Mouse (Mus musculus): Measurements from ENCODE around the gene Gm3336. TPM values are rescaled to one million over a fixed set of nuclear protein-coding genes. Genes with fewer than 3 reads are reported as not detected.
A peak's percentile ranks its signal among the peaks of the same experiment; 100 is the strongest.

Gm3336 gene
- total RNA-seq, 2 experiments from 2014 or later, result not detected

DNA sequence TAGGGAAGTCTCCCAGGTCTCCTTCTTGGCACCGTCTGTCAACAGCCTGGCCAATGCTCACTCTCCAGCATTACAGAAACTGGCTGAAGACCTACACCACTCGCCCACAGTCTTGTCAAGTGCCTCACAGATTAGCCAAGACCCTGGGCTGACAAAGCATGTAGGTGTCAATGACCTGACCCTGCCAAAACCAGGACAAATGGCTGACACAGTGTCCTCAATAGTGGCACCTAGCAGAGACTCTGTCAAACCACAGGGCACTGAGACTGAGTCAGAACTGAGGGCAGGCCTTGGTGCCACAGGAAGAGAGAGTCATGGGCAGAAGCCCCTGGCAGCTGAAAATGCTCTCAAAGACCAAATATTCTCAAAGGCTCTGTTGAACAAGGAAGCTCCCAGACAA, 3.3 kb upstream of the Gm3336 start:
- DNase-seq (ENCODE audit: low spot score in 2 of 2), result no peak

DNA sequence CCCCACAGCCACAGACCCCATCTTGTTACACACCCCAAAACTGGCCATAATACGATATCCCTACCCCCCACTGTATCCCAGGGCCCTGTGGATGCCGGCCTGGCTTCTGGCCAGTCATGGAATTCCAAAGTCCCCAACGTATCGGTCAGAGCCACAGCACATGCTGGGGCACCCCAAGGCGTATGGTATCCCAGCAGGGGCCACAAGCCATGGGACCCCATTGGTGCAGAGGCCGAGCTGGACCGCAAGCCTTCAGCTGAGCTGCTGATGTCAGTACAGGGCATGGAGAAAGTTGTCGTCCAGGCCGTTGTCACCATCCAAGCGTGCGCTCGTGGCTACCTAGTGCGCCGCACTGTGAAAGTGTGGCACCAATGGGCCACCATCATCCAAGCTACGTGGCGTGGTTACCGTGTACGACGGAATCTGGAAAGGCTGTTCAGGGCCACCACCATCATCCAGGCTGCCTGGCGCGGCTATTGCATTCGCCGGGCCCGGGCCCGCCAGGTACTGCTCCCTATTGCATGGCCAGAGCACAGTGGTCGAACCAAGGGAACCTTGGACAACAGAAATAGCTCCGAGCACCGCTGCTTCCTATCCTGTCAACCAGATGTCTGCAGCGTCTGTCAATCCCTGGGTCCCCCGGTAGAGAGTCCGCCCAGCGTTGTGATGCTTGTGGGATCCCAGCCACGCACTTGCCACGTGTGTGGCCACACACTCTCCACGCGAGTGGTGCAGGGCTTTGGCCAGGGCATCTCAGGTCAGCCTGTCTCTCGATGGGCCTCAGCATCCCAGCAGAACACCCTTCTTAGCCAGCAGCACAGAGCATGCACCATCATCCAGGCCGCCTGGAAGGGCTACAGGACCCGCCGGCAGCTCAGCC, 1.6 kb upstream of the Gm3336 start:
- DNase-seq (ENCODE audit: low spot score in 2 of 2), result no peak

DNA sequence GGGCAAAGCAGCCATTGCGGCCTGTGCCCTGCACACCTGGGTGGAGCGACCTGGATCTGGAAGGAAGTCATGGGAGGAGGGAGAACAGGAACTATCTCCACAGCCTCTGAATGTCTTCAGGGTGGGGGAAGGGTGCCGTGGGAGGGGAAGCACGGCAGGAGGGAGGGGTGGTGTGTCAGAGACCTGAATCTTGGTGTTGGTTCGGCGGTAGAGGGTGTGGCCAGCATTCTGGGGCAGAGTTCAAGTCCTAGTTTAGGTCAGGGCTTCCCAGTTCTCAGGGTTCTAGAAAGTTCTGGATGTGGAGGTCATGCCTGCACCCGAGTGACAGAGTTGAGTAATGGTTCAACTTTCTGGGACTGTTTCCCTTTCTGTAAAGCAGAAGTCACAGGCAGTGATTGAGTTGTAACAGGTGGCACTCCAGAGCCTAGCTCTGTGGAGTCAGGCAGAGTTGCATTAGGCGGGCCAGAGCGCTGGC, 1.5 kb downstream of the Gm3336 start:
- DNase-seq (ENCODE audit: low spot score in 2 of 2), result no peak

DNA sequence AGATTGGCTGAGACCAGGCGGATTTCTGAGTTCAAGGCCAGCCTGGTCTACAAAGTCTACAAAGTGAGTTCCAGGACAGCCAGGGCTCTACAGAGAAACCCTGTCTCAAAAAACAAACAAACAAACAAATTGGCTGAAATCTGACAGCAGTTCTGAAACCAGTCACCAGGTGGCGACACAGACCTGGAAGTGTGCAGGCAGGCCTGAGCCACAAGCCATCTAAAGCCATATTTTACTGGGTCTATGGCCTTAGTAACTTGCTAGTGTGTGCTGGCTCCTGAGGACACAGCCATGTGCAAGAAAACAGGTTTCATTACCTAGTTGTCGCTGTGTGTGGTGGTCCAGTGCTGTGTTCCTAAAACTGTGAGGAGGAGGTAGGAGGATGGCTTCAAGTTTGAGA, 2.4 kb downstream of the Gm3336 start:
- peak; percentile 70 to 83 for DNase-seq (ENCODE audit: low spot score in 2 of 2)

DNA sequence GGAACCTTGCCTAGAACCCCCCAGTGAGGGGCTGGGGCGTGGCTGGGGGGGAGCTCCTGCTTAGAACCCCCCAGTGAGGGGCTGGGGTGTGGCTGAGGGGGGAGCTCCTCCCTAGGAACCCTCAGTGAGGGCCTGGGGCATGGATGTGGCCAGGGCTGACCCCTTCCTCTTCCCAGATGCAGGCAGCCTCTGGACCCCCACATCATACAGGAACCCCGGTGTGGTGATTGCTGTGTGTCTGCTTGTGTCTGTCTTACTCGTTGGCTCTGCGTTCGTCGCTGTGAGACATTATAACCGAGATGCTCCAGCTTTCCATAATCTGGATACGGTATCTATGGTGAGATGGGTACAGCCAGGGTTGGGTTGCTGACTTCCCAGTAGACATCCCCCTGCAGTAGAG, 3.3 kb downstream of the Gm3336 start:
- DNase-seq (ENCODE audit: low spot score in 2 of 2), result no peak

DNA sequence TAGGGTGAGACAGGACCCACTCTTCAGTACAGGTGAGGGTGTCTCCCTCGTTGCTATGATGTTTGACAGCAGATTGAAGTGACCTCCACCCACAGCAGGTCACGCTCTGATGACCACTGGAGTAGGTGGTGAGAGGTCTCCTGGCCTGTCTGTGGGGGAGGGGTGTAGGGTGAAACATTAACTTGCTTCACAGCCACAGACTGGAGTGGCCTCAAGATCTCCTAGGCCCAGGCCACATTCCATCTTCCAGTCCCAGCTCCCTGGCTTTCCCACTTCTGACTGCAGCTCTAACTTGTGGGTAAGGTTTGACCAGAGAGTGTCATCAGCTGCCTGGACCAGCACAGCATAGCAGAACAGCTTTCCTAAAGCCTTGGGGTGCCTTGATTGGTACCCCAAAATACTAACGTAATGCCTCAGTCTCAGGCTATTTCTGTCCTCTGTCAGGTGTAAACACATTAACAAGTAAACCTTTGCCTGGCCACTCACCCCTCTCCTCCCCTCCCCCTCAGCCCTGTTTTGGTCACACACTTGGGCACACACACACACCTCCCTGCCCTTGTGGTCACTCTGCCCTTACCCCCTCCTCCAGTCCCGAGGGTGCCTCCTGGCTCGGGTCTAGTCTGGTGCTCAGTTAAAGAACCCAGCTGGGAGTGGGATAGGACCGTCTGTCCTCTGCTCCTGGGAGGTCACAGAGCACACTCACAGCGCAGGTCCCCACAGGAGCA, 5.3 kb downstream of the Gm3336 start, which contains the start of gene Pde4c:
TSS of gene Pde4c (plus strand) at position 235 of the 725 bp plus-strand sequence.
- DNase-seq (ENCODE audit: low spot score in 2 of 2), result no peak

DNA sequence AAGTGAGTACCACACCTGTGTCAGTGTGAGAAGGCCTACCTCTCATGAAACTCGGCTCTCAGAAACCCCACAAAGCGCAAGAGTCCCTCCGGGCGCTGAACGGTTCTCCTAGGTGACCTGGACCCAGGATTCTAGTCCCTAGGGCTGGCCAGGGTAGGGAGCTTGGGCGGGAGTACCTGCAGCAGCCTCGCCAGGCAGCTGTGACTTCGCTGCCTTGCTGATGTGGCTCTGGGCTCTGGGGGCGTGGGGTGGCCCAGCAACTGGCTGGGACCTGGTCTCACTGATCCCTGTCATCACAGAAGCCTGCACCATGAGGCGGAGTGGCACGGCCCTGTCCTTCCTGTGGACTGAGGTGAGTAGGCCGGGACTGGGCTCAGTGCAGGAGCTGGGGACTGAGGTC, 5.9 kb downstream of the Gm3336 start:
- no peak for DNase-seq (ENCODE audit: low spot score in 2 of 2)

DNA sequence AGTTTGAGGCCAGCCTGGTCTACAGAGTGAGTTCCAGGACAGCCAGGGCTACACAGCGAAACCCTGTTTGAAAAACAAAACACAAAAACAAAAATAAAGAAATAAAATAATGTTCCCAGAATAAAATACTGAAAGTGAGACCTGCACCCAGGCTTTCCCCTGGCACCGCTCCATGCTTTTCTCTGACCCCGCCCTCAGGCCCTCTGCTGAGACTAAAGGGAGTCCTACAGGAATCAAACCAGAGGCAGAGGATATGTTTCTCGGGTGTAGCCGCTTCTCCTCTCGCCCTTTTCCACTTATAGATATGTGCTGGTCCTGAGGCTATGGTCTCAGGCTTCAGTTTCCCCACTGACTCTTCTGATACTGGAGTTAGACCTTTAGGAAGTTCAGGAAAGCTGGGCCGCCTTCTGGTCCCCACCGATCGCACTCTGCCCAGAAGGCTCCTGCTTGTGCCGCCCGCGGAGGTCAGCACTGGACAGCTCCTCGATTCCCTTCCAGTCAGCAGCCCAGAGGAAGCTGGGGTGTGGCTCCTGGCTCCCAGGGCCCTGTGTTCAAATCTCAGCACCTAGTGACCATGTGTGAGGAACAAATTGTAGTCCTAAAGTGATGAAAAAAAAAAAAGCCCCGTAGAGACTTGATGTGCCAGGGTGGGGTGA, 7.6 kb downstream of the Gm3336 start:
- no peak for DNase-seq (ENCODE audit: low spot score in 2 of 2)

DNA sequence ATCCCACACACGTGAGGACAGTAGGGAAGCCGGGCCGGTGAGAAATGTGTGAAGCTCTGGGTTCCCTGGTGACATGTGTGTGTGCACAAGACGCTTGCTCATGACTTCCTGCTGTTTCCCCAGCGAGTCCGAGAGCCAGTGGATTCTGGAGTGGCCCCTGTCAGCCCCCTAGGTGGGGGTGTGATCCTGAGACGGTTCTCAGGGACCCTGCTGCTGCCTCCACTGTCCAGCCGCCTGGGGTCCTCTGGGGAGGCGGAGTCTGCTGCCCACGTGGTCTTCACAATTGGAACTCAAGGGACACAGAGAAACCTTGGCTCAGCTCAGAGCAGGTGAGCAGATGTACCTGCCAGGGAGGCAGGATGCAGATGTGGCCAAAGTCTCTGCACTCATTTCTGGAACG, 8.4 kb downstream of the Gm3336 start:
- no peak for DNase-seq (ENCODE audit: low spot score in 2 of 2)

DNA sequence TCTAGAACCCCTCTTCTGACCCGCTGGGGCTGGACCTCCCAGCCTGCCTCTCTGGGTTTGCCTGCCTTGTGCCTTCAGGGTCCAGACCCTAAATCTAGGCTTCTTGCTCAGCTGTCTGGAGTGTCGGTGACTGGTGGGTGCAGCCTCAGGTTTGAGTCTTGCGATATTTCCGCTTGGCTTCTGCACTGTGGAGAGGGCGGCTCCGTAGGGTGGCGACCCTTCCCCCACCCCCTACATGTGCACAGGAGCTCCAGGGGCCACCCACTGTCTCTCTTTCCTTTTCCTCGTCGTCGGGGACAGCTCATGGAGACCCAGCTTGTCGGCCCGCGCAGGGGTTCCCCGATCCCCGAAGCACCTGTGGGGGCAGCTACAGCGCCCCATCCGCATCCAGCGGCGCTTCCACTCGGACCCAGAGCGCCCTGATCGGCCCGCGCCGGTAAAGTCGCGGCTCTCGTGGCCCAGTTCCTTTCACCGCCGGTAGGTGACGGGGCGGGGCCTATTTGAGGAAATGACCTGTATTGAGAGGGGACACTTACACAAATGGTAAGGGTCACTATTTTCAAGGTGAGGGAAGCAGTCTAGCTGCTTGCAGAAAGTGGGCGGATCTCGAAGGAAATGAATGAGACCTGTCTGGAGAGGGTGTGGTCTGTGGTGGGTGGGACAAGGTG, 11.6 kb downstream of the Gm3336 start:
- DNase-seq (ENCODE audit: low spot score in 2 of 2), result no peak

DNA sequence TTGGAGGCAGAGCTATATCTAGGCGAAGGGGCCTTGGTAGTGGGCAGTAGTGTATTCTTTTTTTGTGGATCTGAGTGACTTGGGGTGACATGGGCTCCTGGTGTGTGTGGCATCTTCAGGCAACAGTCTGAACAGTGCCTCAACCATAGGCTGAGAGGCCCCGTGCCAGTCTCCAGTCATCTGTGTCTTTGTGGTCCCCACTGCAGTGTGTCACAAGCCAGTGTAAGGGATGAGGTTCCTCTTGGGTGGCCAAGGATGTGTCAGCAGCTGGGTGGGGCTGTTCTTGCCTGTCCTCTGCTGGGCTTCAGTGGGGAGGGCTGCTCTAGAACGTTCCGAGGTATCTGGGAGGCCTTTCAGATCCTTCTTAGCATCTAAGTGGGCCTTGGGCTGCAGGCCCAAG, 12.6 kb downstream of the Gm3336 start:
- DNase-seq (ENCODE audit: low spot score in 2 of 2), result no peak

DNA sequence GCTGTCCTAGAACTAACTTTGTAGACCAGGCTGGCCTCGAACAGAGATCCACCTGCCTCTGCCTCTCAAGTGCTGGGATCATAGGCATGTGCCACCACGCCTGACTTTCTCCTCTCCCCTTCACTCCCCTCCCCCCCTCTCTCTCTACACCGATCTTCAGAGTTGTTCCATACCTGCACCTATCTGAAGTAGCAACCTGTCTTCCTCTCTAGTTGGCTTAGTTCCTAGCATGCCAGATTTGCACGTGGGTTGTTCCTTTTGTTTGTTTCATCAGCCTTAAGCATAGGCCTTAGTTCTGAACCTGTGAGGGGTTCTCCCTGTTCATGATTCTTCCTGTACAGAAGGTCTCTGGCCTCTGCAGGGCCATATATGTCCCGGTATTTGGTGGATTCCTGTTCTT, 19.4 kb downstream of the Gm3336 start:
- DNase-seq (ENCODE audit: low spot score in 2 of 2), result no peak

DNA sequence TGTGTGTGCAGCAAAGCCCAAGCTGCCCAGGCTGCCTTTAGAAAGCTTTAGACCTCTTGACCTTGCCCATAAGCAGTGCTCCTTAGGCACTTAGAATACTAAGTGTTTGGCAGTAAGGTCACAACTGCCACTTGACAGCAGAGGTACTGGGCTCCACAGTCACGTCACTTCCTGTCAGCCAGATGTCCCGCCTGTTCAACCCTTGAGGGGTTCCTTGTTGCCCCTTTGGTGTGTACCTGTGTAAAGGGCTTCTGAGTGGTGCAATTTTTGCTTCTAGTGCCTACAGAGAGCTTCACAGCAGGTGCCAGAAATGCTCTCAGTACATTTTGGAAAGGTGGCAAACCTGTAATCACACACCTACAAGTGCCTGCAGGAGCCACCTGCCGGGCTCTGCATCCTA, 19.9 kb downstream of the Gm3336 start:
- DNase-seq (ENCODE audit: low spot score in 2 of 2), result no peak

DNA sequence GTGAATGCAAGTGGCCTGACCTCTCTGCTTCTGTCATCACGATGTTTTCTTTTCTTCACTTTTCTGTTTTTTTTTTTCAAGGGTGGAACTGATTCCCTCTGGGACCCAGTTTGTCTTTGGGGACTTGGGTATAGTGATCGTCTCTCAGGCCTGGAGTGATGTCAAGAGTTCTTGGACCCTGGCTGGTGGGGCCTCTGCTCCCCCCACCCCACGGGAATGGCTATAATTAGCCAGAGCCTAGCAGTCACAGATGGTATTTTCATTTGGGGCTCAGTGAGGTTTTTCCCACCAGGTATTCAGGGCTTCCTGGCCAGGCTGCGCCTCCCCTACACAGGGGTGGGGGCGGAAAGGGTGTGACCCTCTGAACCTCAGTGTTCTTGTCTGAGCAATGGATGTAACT, 23.3 kb downstream of the Gm3336 start:
- no peak for DNase-seq (ENCODE audit: low spot score in 2 of 2)

DNA sequence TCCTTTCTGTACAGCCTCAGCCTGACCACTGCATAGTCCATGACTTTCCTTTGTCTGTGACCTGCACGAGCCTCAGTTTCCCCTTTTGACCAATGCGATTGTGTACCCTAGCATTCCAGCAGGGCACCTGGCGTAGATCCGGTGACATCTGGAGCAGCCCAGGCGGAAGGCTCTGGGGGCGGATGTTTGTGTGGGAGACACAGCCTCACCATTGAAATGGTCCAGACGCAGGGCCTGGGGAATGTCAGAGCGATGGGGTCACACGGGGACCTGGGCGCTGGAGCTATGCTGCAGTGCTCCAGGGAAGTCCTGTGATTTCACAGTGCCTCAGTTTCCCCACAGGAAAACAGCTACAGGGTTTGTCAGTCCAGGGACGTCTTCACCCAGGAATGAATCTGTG, 23.8 kb downstream of the Gm3336 start:
- no peak for DNase-seq (ENCODE audit: low spot score in 2 of 2)

DNA sequence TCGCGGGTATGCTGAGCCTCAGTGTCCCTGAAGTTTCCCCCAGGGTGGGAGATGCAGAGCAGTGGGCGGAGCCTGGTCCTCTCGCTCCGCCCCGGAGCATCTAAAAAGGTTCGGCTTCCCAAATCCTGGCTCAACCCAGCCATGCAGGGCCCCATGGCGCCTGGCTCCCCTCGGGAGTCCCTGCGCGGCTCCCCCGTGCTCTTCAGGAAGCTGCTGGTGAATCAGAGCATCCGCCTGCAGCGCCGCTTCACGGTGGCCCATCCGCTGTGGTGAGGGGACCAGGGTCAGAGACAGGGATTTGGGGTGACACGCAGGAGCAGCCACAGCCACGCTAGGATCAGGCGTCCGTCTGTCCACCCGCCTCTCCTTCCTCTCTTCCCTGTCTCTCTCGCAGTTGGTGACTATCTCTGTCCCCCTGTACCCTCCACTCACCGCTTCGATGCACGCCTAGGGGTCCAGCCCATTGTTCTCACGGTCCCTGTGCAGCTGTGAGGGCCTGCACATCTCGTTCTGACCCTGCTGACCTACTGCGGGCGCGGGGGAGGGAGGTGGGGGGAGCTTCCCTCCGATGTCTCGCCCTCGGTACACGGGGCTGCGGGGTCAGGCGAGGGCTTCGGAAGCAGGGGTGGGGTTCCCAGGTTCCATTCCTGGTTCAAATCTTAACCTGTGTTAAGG, 24.8 kb downstream of the Gm3336 start:
- DNase-seq (ENCODE audit: low spot score in 2 of 2), result no peak

DNA sequence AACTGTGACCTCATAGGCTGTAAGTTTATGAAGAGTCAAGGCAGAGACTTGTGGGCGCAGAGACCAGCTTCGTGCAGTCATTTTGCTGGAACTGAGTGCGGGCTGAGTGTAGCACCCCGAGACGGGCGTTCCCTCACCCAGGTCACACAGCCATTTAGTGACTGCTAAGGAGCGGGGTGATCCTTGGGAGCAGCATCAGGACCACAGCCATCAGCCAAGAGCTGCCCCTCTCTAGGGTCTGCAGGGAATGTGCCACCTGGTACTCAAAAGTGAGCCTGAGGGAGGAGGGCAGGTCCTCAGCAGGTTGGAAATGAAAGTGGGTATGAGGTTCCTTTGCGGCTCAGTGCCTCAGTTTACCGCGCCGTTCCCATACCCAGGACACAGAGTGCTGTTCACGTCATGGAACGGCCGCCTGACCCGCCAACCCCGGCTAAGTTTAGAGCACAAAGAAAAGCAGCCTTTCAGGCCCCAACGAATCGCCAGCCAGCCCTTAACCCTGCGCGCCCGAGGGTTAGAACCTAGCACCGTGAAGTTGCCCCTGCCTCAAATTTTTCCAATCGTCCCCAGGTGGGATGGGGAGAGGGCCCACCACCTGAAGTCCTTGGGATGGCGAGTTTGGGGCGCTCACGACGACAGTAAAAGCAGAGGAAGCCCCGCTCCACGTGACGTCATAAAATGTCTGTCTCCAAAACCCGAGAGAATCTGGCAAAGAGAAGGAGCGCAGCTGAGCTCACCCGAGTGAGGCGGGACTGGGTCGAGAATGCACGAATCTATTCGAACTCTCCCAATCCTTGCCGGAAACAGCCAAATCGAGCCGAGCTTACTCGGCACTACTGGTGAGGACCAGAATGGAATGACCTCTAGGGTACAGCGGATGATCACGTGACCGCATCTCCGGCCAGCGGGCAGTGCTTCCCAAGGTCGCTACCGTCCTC, 25.6 kb downstream of the Gm3336 start:
- DNase-seq (ENCODE audit: low spot score in 2 of 2), result no peak

DNA sequence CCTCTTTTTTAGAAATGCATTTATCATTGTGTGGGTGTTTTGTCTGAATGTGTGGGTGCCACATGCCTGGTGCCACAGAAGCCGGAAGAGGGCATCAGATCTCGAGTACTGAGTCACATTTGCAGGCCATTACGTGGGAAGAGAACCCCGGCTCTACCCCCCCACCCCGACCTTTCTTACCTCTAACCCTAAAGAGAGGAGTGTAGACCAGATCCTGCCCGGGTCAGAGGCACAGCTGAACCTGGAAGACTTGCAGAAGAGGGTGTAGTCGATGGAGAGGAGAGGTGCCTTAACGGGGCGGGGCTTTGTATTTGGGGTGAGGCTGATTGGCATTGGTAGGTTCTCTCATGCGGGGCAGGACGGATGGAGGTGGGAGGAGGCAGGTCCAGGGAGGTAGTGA, 26.5 kb downstream of the Gm3336 start:
- no peak for DNase-seq (ENCODE audit: low spot score in 2 of 2)

DNA sequence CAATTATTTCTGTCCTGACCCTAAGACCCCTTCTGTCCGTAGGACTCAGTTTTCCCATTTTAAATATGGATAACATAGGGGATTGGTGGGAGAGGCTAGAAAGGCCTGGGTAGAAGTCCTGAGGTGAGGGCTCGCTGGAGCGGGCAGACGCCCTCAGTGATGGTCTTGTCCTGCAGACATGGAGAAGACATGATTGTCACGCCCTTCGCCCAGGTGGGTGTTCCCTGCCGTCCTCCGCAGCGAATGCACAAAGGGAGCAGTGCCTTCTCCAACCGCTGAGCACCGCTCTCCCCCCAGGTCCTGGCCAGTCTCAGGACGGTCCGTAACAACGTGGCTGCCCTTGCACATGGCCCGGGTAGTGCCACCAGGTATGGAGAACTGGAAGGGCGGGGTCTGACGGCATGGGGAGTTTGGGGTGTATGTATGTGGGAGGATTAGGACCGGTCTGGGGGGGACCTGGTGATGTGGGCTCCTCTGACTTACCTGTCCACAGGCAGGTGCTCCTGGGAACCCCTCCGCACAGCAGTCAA, 27.4 kb downstream of the Gm3336 start:
- no peak for DNase-seq (ENCODE audit: low spot score in 2 of 2)
